8 mouse cellular contexts compared by ENCODE assay signal in the genomic region with DNA sequence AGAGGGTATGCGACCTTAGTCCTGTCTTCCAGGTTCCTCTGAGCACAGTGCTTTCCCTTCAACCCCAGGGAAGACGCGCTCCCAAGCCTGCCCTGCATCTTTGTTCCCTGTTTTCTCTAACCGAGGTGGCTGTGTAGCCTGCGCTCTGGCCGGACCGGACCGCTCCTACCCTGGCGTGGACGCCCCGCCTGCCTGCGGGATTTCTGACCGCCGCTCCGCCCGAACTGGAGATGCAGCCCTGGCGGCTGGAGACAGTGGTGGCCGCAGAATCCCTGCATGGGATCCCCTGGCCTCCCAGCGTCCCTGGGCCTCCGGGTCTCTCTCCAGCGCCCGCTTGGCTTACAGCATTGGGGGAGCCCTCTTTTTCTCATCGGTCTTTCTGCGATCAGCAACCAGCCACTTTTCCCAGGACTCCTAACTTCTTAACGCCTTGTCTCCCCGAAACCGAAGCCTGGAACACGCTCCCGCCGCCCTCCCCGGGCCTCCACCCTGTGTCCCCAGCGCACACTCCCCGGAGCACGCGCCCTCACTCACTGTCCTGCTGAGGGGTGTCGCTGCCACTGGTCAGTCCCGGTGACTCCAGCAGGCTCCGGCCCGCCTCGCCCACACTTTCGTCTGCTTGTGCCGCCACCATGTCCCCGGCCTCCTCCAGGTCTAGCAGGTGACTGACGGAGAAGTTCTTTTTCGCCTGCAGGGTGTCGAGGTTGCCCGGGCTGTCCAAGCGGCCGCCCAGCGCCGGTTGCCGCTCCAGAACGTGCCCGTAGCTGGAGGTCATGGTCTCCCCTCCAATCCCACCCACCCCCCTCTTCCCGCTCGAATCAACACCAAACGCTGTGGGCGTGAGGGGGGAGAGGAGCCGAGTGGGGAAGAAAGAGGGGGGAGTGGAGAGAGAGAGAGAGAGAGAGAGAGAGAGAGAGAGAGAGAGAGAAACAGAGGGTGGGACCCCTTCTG. TPM values are rescaled to one million over a fixed set of nuclear protein-coding genes. Genes with fewer than 3 reads are reported as not detected.
A peak's percentile ranks its signal among the peaks of the same experiment; 100 is the strongest.
DNase-seq lines count a peak whose midpoint lies in the region; ATAC-seq and TF ChIP-seq lines count a peak whose summit lies in the region.

No protein-coding gene starts in this region.

- peak; percentile 29; the same call in 1 of the 2 replicates for ATAC-seq in embryonic facial prominence, embryonic 11.5 days (replicated peaks; ENCODE audit: insufficient number of reproducible peaks, low FRiP score, low TSS enrichment, low read depth)
- ATAC-seq in heart, embryonic 11.5 days (replicated peaks; ENCODE audit: insufficient number of reproducible peaks, low FRiP score, low TSS enrichment), result no peak; the same call in 1 of the 2 replicates
- ATAC-seq in kidney, postnatal 0 days (replicated peaks; ENCODE audit: low FRiP score, low read depth), result peak; percentile 78
- 0 out of 2 replicates have a peak, but pooled peaks have one; percentile 32 for ATAC-seq in megakaryocyte-erythroid progenitor cell, adult 5-6 weeks (replicated peaks; ENCODE audit: low FRiP score, low TSS enrichment, poor library complexity, severe bottlenecking)
- peak; percentile 51; the same call in 1 of the 2 replicates for ATAC-seq in stomach, embryonic 14.5 days (ENCODE audit: insufficient number of reproducible peaks, insufficient read depth, low FRiP score, low read depth)
- ATAC-seq in erythroblast, adult 5-6 weeks (replicated peaks; ENCODE audit: low FRiP score, poor library complexity, severe bottlenecking), result no peak

- no peak for TF ChIP-seq CTCF in lung, adult 2 months (IDR thresholded peaks at IDR 0.05; ENCODE audit: insufficient read depth, low read length)
- TF ChIP-seq CTCF in kidney, postnatal 0 days (IDR thresholded peaks at IDR 0.05; ENCODE audit: low read depth), result 0 out of 2 replicates have a peak, but pooled peaks have one; percentile 16

- no peaks in the 10 kb centered on the region for H3K9me3 ChIP-seq in embryonic facial prominence, embryonic 11.5 days (replicated peaks; ENCODE audit: control insufficient read depth, low read length)
- H3K9me3 ChIP-seq in heart, embryonic 11.5 days (replicated peaks; ENCODE audit: control insufficient read depth, low read length), result no peaks in the 10 kb centered on the region
- H3K9me3 ChIP-seq in kidney, postnatal 0 days (replicated peaks; ENCODE audit: low read length), result no peaks in the 10 kb centered on the region
- no peaks in the 10 kb centered on the region for H3K9me3 ChIP-seq in stomach, embryonic 14.5 days (ENCODE audit: control insufficient read depth, low read depth, low read length)

- WGBS in lung, adult 2 months, result 1% methylated on average over 58 of the region's 59 CpGs
- WGBS in embryonic facial prominence, embryonic 11.5 days, result 0% methylated on average over 59 of the region's 59 CpGs
- under 1% methylated on average over 58 of the region's 59 CpGs for WGBS in heart, embryonic 11.5 days (ENCODE audit: insufficient replicate concordance)
- WGBS in kidney, postnatal 0 days, result under 1% methylated on average over 56 of the region's 59 CpGs
- WGBS in stomach, embryonic 14.5 days, result under 1% methylated on average over 59 of the region's 59 CpGs

- peak overlapping the region; percentile 64 for H3K4me2 ChIP-seq in embryonic facial prominence, embryonic 11.5 days (ENCODE audit: low read depth, low read length)
- peak overlapping the region; percentile 97 for H3K4me2 ChIP-seq in heart, embryonic 11.5 days
- peak overlapping the region; percentile 97 for H3K4me2 ChIP-seq in kidney, postnatal 0 days (ENCODE audit: low read length)
- peak overlapping the region; percentile 78 for H3K4me2 ChIP-seq in stomach, embryonic 14.5 days (replicated peaks; ENCODE audit: low read depth, low read length)

- H3K27me3 ChIP-seq in embryonic facial prominence, embryonic 11.5 days (ENCODE audit: control insufficient read depth, insufficient read depth, low read length), result peaks cover 2% of the 10 kb centered on the region; the same call in 1 of the 2 replicates
- H3K27me3 ChIP-seq in heart, embryonic 11.5 days (ENCODE audit: control insufficient read depth, insufficient read depth, low read length), result peaks cover 53% of the 10 kb centered on the region
- peaks cover 45% of the 10 kb centered on the region for H3K27me3 ChIP-seq in kidney, postnatal 0 days (ENCODE audit: insufficient read depth, low read length)
- peaks cover 25% of the 10 kb centered on the region for H3K27me3 ChIP-seq in stomach, embryonic 14.5 days (ENCODE audit: control insufficient read depth, insufficient read depth, low read length)

- H3K4me3 ChIP-seq in lung, adult 2 months (replicated peaks; ENCODE audit: extremely low read depth, low read depth, low read length), result peak overlapping the region; percentile 69
- peak overlapping the region; percentile 87 for H3K4me3 ChIP-seq in embryonic facial prominence, embryonic 11.5 days (ENCODE audit: low read depth, low read length)
- peak overlapping the region; percentile 64 for H3K4me3 ChIP-seq in heart, embryonic 11.5 days (ENCODE audit: low read depth, low read length)
- peak overlapping the region; percentile 54 for H3K4me3 ChIP-seq in kidney, postnatal 0 days (replicated peaks; ENCODE audit: low read depth, low read length)
- H3K4me3 ChIP-seq in stomach, embryonic 14.5 days (ENCODE audit: low read depth, low read length), result peak overlapping the region; percentile 52

- no peaks in the 10 kb centered on the region for H3K4me1 ChIP-seq in lung, adult 2 months (ENCODE audit: control insufficient read depth, insufficient read depth, low read length)
- no peaks in the 10 kb centered on the region; the same call in 1 of the 2 replicates for H3K4me1 ChIP-seq in embryonic facial prominence, embryonic 11.5 days (ENCODE audit: control insufficient read depth, insufficient read depth, low read length)
- H3K4me1 ChIP-seq in heart, embryonic 11.5 days (ENCODE audit: control insufficient read depth, insufficient read depth, low read length), result peaks cover 7% of the 10 kb centered on the region
- peaks cover 6% of the 10 kb centered on the region; the same call in 1 of the 2 replicates for H3K4me1 ChIP-seq in kidney, postnatal 0 days (replicated peaks; ENCODE audit: insufficient read depth, low read length)
- peaks cover 3% of the 10 kb centered on the region; the same call in 1 of the 2 replicates for H3K4me1 ChIP-seq in stomach, embryonic 14.5 days (ENCODE audit: control insufficient read depth, insufficient read depth, low read length)

- peak overlapping the region; percentile 99 for H3K9ac ChIP-seq in embryonic facial prominence, embryonic 11.5 days (replicated peaks; ENCODE audit: low read length)
- peak overlapping the region; percentile 76 for H3K9ac ChIP-seq in heart, embryonic 11.5 days (ENCODE audit: low read depth, low read length)
- H3K9ac ChIP-seq in kidney, postnatal 0 days (ENCODE audit: low read depth, low read length), result peak overlapping the region; percentile 60
- peak overlapping the region; percentile 39 for H3K9ac ChIP-seq in stomach, embryonic 14.5 days (replicated peaks; ENCODE audit: low read depth, low read length)

- H3K36me3 ChIP-seq in embryonic facial prominence, embryonic 11.5 days (replicated peaks; ENCODE audit: control insufficient read depth, insufficient read depth, low read depth, low read length), result no peaks in the 10 kb centered on the region
- no peaks in the 10 kb centered on the region for H3K36me3 ChIP-seq in heart, embryonic 11.5 days (ENCODE audit: control insufficient read depth, insufficient read depth, low read length)
- H3K36me3 ChIP-seq in kidney, postnatal 0 days (ENCODE audit: insufficient read depth, low read length), result no peaks in the 10 kb centered on the region
- H3K36me3 ChIP-seq in stomach, embryonic 14.5 days (ENCODE audit: control insufficient read depth, insufficient read depth, low read length), result no peaks in the 10 kb centered on the region

- DNase-seq in lung, adult 2 months, result no peak
- DNase-seq in lung, postnatal 25 days (ENCODE audit: low spot score), result no peak
- peak; percentile 69 for DNase-seq in embryonic facial prominence, embryonic 11.5 days (ENCODE audit: low spot score)
- peak; percentile 66 for DNase-seq in kidney, postnatal 0 days (ENCODE audit: low spot score)

- H3K27ac ChIP-seq in embryonic facial prominence, embryonic 11.5 days (replicated peaks; ENCODE audit: low read depth, low read length), result peak overlapping the region; percentile 100
- peak overlapping the region; percentile 52 for H3K27ac ChIP-seq in heart, embryonic 11.5 days (ENCODE audit: low read depth, low read length)
- no peak overlapping the region for H3K27ac ChIP-seq in kidney, postnatal 0 days
- H3K27ac ChIP-seq in stomach, embryonic 14.5 days (ENCODE audit: low read length), result no peak overlapping the region; the same call in 1 of the 2 replicates

- TF ChIP-seq POLR2A in lung, adult 2 months (IDR thresholded peaks at IDR 0.05; ENCODE audit: borderline replicate concordance, extremely low read depth, low read depth, low read length), result peak; percentile 16; the same call in 1 of the 2 replicates

RNA-seq across cellular contexts. Expression of a gene that starts 1.4 kb away (rescaled TPM):
- polyA plus RNA-seq in lung, adult 2 months (2012; rRNA removed), result 2.9 and 6.4 TPM in 2 replicates
- 126 and 145 TPM in 2 replicates for polyA plus RNA-seq in embryonic facial prominence, embryonic 11.5 days (2014; fragmentation: Nextera tagmentation; extraction: Ambion mirVana)
- 9.1 and 9.7 TPM in 2 replicates for polyA plus RNA-seq in heart, embryonic 11.5 days (2014; fragmentation: Nextera tagmentation; extraction: Ambion mirVana)
- 3.4 and 4.0 TPM in 2 replicates for polyA plus RNA-seq in kidney, postnatal 0 days (2015; fragmentation: Nextera tagmentation; extraction: Ambion mirVana)
- not detected in 2 replicates for total RNA-seq in megakaryocyte-erythroid progenitor cell, adult 5-6 weeks (2014; fragmentation: Nextera tagmentation)
- not detected in 2 replicates for total RNA-seq in megakaryocyte-erythroid progenitor cell, adult 5-6 weeks (2017)
- 7.7 and 8.2 TPM in 2 replicates for polyA plus RNA-seq in stomach, embryonic 14.5 days (2014; fragmentation: Nextera tagmentation; extraction: Ambion mirVana)
- not detected in 2 replicates for total RNA-seq in erythroblast, adult 5-6 weeks (2015; ENCODE audit: low replicate concordance)
- total RNA-seq in erythroblast, adult 5-6 weeks (2017; ENCODE audit: low replicate concordance), result not detected in 2 replicates

Comparison
In these comparisons a context has a peak if more than half of its experiments do, and no peak if none do; other contexts are left out.
1. DNase-seq: peak in embryonic facial prominence, embryonic 11.5 days (single experiment) and kidney, postnatal 0 days (single experiment); none in lung, adult 2 months (single experiment) and lung, postnatal 25 days (single experiment).
2. ATAC-seq: peak in embryonic facial prominence, embryonic 11.5 days (single experiment), kidney, postnatal 0 days (single experiment), megakaryocyte-erythroid progenitor cell, adult 5-6 weeks (single experiment) and stomach, embryonic 14.5 days (single experiment); none in heart, embryonic 11.5 days (single experiment) and erythroblast, adult 5-6 weeks (single experiment).
3. H3K27ac ChIP-seq: peak in embryonic facial prominence, embryonic 11.5 days (single experiment) and heart, embryonic 11.5 days (single experiment); none in kidney, postnatal 0 days (single experiment) and stomach, embryonic 14.5 days (single experiment).
4. H3K9ac ChIP-seq: peak in every context shown above with its lines; median percentile 99 in embryonic facial prominence, embryonic 11.5 days; 76 in heart, embryonic 11.5 days; 60 in kidney, postnatal 0 days; 39 in stomach, embryonic 14.5 days.
5. RNA of a gene that starts 1.4 kb away (polyA plus RNA-seq): 126 to 145 TPM in embryonic facial prominence, embryonic 11.5 days; 9.1 to 9.7 TPM in heart, embryonic 11.5 days, 7.7 to 8.2 TPM in stomach, embryonic 14.5 days, 2.9 to 6.4 TPM in lung, adult 2 months and 3.4 to 4.0 TPM in kidney, postnatal 0 days; every median in the first group is over 10 times any median in the second.
6. Peak in every context shown above with its lines, with median percentiles within 50 percentile points of each other: H3K4me3 ChIP-seq and H3K4me2 ChIP-seq.